Mouse (Mus musculus): ENCODE data around the gene Ube2d3.
A peak's percentile ranks its signal among the peaks of the same experiment; 100 is the strongest.
"Not testable (repeated sequence)": the region's sequence is repeated elsewhere in the genome, so short reads cannot be mapped to it uniquely, and the experiment has no call there.

The Ube2d3 gene

DNA sequence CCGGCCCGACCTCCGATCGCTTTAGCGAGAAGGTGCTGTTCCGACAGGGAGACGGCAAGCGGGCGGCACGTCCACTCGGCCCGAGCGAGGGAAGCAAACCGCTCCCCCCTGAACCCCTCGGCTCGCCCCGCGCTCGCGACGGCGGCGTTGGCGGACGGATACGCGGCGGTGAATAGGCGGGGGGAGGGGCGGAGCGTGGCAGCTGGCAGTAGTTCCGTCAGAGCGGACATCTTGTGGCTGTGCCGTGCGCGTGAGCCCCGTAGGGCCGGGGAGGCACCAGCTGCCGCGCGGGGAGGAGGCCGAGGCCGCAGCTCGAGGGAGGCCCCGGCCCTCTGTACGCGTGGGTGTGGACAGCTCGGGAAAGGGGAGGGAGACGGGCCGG is 573 bp downstream of the Ube2d3 start:
- peak; percentile 96 for DNase-seq (ENCODE audit: low read depth)

DNA sequence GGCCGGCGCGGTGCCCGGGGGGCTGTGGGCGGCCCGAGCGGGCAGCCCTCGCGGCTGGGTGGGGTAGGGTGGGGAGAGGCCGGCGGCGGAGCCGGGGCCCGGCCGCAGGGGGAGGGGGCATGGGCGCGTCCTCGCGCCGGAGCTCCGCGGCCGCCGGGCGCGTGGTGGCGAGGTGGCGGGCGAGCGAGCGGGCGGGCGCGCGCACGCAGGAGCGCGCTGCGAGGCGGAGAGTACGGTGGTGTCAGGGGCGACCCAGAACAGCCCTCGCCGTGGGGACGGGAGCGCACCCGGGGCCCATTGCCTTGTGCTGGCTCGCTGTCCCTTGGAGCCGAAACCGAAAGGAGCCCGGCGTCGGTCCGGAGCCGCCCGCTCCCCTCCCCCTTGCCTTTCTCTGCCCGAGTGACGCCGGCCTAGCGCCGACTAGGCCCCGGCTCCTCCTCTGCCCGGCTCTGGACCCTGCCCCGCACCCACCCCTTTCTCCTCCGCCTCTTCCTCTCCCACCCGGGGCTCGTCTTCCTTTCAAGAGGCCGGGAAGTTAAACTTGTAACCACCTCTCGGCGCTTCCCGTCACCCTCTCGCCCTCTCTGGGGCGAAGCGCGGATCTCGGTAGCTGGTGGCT is 1.1 kb downstream of the Ube2d3 start:
- peak; percentile 92 for DNase-seq (ENCODE audit: low read depth)

DNA sequence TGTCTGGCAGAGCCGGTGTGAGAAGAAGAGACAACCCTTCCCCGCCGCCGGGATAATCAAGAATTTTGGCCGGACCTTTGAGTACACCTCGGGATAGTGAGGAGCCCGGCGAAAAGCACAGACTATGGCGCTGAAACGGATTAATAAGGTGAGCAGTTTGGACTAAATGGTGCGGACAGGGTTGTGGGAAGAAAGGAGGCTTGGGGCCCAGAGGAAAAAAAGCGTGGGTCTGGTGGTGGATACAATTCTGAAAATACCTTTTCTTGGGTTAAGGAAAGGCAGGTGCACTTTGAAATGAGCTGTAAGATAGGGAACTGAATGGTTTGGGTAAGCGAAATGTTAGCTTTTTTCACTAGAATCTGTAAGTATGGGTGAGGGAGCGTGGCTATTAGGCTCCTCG is 1.7 kb downstream of the Ube2d3 start:
- no peak for DNase-seq (ENCODE audit: low read depth)

DNA sequence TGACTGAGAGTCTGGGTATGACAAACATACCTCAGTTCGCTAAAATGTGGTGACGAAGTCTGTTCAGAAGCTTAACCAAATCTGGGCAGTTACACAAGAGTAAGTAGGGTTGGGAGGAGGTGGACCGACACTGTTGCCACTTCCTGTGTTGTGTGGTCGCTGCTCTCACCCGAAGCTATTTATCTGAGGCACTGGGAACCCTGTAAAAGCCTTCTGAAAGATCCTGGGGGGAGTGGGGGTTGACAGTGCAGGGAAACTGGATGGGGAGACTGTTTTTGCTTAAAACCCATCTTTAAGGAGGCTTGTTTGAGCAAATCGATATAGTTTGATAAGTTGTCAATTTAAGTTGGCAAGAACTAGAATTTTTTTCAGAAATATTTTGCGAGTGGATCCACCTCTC is 2.3 kb downstream of the Ube2d3 start:
- DNase-seq (ENCODE audit: low read depth): peak; percentile 82

DNA sequence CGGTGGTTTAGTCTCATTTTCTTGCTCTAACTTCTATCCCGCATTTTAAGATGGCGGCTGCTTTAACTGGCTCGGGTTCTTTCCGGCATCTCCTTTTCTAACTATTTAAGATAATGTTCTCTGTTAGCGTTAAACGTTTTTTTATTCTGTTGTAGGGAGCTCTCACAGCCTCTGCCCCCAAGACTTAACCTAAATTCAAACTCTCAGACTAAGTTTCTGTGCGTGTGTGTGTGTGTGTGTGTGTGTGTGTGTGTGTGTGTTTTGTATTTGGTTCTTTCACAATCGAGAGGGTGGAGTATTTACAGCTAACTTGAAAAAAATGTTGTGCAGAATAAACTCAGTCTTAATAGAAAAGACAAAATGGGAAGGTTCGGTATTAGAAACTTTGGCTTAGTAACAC is 2.7 kb downstream of the Ube2d3 start:
- no peak for DNase-seq (ENCODE audit: low read depth)

DNA sequence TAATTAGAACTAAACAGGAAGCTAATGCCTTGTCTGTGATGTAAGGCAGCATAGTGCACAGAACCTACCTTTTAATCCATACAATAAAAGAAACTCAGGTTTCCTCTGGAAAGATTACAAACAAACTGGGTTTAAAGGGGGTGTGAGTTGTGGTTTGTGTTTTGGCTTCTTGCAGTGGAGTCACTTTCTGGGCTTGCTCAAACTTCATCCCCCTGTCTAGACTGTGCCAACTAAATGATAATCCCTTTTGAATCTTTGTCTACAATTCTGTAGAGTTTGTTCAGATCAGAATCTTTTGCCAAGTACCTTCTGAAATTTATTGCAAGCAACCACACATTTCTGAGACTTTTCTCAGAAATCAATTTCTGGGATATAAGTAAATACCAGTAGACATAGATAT is 7.0 kb downstream of the Ube2d3 start:
- no peak for DNase-seq (ENCODE audit: low read depth)

DNA sequence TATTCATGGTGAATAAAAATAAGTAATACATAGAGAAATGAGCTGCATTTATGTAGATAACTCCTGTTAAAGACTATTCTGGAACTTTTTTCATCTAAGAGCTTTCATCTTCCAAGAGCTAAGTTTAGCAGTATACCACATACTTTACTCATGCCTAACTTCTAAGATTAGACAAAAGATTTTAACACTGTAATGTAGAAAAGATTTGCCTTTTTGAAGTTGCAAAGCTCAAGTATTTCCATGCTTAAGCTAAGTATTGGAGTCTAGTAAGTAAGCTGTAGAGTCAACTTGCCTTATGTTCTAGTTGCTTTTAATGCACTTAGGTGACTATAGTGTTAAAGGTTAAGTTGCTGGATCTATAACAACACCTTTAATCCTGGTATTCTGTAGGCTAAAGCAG is 21.0 kb downstream of the Ube2d3 start:
- no peak for DNase-seq (ENCODE audit: low read depth)

DNA sequence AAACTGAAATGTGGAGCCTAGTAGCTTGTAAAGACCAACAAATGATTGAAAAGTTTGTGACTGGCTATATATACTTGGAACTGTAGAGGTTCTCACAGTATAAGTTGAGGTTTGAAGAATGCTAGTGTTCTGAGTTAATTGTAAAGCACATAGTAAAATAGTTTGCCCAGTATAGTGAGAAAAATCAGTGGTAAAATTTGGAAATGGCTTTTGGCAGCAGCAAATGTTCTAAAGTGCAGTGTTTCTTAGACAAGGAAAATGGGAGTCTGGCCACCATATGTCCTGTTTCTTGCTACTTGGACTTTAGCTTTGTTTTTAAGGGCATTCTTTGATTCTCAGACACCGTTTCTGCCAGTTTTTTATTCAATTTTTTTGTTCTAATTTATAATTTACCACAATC is 30.5 kb downstream of the Ube2d3 start:
- no peak for DNase-seq (ENCODE audit: low read depth)

DNA sequence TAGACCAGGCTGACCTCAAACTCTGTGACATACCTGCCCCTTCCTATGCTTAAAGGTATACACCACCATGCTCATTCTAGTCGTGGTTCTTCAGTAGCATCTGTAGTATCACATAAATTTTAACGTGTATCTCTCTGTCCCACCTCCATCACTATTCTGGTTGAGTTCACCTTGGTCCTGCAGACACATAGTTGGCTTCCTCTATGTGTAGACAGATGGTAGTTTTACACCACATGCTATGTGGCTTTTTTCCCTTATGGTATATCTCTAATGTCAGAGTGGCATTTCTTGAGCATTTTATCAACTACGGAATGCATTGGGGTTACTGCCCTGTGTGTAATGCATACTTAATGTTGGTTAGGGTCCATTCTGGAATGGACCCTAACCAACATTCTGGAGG is 31.2 kb downstream of the Ube2d3 start:
- no peak for DNase-seq (ENCODE audit: low read depth)

DNA sequence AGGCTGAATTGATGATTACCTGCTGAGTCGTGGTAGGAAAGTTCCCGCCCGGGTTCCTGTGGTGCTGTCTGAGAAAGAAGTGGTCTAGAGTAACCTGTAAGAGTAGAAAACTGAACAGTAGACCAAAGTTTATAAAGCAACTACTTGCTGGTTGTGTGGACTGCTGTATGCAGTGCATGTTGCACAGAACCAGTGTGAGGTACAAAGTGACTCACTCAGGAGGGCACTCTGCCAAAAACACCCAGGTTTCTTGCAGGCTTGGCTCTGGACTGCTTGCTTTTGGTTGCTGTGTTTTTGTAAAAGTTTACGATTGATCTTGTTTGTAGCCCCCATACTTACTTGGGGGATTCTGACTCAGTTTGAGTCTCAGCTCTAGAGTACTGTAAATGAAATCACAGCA is 32.0 kb downstream of the Ube2d3 start:
- DNase-seq (ENCODE audit: low read depth): no peak

DNA sequence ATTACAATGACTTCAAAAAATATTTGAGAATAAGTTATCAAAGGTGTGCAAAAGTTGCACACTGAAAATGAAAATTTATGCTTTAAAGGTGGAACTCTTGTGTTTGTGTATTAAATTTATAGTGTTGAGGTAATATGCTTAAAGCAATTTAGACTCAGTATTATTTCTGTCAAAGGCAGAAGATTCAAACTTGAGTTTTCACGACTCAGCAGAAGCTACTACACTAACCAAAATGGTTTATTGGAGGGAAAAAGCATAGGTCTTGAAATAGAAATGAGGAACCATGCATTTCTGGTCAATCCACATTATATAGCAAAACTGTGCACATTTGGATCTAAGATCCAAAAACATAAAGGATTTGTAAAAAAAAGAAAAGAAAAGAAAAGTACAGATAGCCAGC is 32.9 kb downstream of the Ube2d3 start:
- no peak for DNase-seq (ENCODE audit: low read depth)

DNA sequence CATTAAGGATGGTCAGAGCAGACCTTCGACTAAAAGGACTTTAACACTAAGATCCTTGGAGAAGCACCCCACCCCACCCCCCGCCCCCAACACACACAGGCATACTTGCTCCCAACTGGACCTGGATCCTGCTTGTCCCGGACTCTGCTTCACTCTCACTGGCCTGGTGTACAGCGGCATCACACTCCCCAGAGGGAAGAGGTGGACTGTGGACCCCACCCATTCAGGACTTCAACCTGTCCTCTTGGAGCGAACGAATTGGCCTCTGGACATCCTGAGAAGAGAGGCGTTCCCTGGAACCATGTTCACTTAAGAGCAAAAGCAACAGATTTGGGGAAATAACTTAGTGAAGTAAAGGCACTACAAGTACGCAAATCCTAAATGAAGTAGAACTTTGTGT is 37.1 kb downstream of the Ube2d3 start:
- no peak for DNase-seq (ENCODE audit: low read depth)

DNA sequence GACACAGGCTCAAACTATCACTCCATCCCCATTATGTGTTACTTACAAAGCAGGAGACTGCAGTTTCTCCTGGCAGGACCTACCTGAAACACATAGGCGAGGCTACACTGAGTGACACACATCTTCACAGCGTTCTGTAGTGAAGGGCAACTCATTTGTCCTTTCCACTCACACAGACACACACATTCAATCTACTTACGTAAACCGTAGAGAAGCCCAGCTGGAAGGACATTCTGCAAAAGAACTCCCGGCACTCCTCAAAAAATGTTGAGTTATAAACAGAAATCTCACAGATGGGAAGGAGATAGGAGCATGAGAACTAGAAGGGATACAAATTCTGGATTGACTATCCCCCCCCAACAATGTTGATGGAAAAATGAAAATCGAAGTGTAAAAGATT is 38.3 kb downstream of the Ube2d3 start:
- no peak for DNase-seq (ENCODE audit: low read depth)

DNA sequence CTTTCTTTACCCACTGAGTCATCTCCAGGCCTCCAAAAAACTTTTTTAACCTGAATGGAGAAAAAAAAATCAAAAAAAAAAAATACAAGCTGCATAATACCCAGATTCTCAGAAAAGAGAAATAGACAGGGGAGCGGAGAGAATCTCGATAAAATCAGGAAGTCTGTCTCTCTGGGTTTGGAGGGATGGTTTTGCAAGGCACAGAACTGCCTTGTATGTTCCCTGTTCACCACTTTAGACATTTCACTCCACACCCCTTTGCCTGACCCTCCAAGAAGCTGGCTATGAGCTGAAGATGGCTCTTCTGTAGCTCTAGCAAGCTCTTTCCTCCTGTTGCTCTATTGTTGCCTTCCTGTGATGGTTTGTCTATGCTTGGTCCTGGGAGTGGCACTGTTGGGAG is 39.0 kb downstream of the Ube2d3 start:
- no peak for DNase-seq (ENCODE audit: low read depth)

DNA sequence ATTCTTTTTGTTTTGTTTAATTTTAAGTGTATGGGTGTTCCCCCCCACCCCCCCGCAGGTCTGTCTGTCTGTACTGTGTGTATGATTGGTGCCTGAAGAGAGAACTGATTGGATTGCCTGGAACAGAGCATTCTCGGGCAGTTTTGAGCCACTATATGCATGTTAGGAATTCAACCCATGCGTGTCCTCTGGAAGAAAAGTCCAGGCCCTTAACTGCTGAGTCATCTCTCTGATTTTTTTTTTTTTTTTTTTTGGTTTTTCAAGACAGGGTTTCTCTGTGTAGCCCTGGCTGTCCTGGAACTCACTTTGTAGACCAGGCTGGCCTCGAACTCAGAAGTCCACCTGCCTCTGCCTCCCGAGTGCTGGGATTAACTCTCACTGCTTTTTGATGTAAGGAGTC is 41.1 kb downstream of the Ube2d3 start:
- not testable (repeated sequence) for DNase-seq (ENCODE audit: low read depth)

DNA sequence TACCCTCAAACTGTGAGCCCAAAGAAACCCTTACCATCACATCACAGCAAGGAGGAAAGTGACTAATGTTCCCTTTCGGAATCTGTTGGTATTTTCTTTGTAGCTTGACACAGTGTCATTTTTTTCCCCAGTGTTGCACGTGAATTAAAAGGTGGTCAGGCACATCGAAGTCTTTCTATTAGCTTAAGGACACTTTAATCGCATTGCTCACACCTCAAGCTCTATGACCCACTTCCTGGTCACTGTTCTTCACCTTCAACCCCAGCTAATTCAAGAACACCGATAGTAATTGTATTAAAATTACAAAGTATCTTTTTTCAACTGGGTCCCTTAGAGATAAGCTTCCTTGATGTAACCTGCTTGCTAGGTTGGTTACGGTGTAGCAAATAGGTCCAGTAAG is 42.8 kb downstream of the Ube2d3 start:
- DNase-seq (ENCODE audit: low read depth): no peak

DNA sequence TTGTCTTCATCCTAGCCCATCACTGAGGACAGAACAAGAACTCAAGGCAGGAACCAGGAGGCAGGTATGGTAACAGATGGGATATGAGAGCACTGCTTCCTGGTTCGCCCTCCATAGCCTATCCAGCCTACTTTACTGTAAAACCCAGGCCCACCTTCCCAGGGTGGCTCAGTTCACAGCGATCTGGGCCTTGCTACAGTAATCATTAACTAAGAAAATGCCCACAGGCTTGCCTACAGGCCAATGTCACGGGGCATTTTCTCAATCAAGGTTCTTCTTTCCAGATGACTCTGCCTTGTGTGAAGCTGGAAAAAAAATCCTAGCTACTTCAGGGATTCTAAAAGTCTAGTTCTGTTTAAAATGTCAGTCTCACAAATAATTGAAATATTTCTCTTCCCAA is 43.7 kb downstream of the Ube2d3 start:
- no peak for DNase-seq (ENCODE audit: low read depth)

DNA sequence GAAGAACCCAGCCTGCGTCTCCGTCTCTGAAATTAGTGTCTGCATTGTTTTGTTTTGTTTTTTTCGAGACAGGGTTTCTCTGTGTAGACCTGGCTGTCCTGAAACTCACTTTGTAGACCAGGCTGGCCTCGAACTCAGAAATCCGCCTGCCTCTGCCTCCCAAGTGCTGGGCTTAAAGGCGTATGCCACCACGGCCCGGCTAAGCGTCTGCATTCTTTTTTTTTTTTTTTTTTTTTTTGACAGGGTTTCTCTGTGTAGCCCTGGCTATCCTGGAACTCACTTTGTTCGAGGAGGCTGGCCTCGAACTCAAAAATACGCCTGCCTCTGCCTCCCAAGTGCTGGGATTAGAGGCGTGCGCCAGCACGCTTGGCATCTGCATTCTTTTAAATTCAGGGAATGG is 46.7 kb downstream of the Ube2d3 start:
- DNase-seq (ENCODE audit: low read depth): not testable (repeated sequence)

DNA sequence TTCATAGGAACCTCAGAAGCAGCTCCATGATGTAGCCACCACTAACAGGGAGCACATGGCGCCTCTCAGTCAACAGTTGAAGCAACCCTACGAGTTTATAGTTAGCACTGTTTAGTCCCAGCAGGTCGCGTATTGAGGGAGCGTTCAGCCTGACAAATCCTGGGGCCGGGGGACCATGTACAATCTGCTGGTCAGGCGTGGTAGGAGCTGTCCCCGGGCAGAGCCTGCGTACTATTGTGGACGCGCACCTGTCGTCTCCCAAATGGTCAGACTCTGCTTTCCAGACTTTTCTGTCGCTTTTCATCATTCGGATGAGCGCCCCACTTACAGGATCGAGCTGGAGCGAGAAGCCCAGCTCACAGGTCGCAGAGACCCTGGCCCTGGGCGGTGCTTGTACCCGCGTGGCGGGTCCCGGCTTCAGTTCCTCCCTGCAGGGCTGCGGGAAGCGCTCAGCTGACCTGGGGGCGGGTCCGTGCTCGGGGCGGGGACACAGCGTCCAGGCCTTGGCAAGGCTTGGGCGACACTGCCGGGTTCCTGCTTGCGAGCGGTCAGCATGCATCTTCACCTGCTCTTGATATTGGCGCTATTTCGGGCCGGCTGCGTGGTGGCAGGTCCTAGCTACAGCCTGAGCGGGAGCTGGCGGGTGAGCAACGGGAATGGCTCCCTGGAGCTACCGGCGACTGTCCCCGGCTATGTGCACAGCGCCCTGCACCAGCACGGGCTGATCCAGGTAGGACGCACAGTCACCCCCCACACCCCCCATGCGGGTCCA is 47.4 kb downstream of the Ube2d3 start, which contains the start of gene Manba:
Manba (plus strand) TSS at position 484 of the 772 bp plus-strand sequence.
- DNase-seq (ENCODE audit: low read depth): peak; percentile 72

DNA sequence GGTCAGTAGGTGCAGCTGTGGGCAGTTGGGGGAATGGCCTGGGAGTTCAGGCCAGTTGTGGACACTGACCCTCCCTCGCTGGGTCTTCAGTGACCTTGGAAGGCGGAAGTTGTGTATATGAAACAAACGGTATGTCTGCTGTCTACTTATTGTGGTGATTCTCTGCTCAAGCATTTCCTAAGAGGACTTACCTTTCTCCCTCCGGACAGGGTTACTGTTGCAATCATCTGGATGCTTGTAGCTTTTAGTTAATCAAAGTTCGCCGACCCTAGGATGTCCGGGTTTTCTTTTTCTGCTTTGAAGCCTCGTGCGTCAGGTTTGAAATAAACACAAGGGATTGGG is 47.9 kb downstream of the Ube2d3 start:
- no peak for DNase-seq (ENCODE audit: low read depth)

DNA sequence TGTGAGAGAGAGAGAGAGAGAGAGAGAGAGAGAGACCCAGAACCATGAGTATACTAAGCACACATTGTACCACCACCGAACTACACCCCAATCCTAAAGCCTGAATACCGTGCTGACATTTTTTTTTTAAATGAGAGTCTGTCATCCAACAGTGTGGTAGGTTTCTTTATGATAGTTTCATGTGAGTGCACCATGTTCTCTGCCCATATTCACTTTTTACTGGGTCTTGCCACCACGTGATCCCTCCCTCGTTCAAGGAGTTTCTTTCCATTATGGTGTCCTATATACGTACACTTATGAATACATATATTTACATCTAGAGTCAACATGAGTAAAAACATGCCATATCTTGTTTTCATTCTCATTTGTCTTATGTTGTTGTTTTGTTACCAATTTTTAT is 48.4 kb downstream of the Ube2d3 start:
- peak; percentile 37 for DNase-seq (ENCODE audit: low read depth)

DNA sequence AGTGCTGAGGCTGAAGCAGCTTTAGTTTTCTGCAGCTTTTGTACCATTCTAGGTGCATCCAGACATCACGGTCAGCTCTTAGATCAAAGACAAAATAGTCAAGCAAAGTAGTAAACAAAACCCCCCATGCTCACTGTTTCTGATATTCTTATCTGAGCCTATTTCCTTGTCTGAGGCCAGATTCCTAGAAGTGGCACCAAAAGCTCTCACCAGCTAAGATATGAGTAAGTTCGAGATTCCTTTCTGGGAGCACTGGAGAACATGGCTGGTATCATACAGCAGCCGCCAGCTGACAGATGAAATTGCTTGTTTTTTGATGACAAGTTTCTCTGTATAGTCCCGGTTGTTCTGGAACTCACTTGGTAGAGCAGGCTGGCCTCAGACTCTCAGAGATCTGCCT is 49.9 kb downstream of the Ube2d3 start:
- DNase-seq (ENCODE audit: low read depth): no peak

DNA sequence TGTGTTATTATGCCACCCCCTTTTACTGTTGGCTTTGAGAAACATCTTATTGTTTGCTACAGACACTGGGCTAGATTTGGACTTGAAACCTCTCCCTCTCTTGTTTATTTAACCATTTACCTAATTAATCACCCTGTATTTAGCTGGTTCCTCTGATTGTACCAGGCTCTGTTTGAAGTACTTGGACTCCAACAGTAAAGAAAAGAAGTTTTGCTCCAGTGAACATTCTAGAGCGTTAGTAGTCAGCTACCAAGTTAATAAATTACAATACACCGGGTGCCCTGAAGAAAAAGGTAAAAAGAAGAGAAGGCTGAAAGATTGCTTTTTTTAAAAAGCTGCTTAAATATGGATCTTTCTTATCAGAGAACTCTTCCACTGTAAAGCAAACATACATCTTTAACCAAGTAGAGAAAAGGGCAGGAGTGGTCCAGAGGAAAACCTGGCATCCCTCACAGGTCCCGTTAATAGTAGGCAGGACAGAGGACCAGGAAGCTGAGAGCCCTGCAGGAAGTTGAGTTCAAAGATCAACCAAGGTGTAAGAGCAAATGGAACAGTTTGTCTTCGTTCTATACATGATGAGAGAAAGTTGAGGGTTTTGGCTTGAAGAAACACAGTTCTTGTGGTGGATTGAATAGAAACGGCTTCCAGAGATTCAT is 52.0 kb downstream of the Ube2d3 start:
- no peak for DNase-seq (ENCODE audit: low read depth)

DNA sequence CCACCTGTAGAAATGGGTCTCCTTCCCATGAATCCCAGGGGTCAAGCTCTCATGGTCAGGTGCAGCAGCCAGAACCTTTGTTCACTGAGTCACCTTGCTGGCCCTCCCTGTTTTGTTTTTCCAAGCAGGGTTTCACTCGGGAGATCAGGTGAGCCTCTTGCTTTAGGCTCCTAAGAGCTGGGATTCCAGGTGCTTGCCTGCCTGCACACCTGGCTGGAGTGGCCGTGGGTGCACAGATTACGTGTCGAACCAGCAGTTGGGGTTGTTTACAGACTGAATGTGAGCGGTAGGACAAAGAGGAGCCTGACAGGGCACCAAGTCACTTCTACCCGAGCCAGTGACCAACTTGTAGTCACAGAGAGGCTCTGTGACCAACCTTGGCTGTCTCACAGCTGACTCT is 53.2 kb downstream of the Ube2d3 start:
- no peak for DNase-seq (ENCODE audit: low read depth)
